Mouse (Mus musculus) embryo, embryonic 11 days (tissue): ENCODE results near the gene Gcnt2.
"Not testable (repeated sequence)": the region's sequence is repeated elsewhere in the genome, so short reads cannot be mapped to it uniquely, and the experiment has no call there.

ENCODE experiments used
- DNase-seq: peaks from one replicate; pipeline ENCODE4 v3.0.0-alpha.2; 2015

Gcnt2 gene

DNA sequence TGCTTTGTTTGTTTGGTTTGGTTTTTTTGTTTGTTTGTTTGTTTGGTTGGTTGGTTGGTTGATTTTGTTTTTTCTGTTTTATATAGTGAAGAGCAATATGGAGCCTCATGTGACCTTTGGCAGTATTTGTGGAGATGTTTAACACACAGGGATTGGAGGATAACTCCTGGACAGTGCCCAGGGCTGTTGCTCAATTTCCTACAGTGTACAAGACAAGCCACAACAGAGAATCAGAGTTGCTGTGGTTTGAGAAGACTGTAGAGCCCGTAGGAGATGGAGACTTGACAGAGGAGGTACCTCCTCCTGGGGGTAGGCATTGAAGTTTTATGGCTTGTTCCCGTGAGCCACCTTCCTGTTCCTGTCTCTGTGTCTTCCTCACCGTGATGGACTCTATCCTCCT lies 87.0 kb downstream of the Gcnt2 start:
- no peak for DNase-seq

DNA sequence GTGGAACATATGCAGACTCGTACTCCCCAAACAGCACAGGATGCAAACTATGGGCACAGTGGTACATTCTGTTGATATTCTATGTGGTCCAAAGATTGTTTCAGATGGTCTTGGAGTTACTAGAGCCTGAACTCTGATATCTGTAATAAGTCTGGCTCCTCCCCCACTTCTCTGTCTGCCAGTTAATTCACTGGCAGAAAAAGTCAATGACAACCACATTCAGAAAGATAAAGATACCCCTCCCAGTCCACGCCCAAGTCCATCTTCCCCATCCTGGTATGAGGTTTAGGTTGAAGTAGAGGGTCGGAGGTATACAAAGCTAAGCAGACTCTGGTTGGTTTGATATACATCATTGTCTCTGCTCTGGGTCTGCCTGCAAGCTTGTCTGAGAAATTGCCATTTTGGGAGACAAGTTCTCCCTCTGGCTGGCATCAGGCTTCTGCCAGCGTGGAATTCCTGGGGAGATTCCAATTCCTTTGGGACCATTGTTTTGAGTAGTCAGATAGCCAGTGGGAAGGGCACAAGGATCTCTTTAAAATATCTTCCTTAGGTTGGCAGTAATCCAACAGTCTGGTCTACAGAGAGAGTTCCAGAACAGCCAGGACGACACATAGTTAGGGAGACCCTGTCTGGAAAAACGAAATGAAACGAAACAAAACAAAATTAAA lies 88.1 kb downstream of the Gcnt2 start:
- no peak for DNase-seq

DNA sequence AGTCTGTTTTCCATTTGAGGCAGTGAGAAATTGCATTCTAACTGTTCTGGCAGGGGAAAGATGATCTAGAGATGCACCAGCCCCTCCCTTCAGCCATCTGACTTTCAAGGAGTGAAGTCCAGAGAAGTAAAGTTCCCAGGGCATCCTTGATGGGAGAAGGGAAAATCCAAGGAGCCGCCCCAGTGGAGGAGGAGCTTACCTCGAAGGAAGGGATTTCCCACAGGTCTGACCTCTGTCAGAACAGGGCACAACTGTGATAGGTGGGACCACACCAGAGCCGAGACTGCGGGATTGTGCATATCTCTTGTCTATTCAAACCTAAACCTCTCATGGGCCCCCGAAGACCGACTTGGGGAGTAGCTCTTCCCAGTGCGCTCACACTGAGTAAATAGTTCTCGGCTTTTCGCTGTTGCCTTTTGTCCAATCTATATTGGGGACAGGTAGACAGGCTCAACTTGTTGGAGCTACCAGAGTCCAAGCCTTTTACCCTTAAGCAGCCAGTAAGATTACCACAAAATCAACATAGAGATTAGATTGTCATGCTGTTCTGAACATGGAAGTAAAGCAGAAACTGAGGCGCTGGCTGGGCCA lies 91.9 kb downstream of the Gcnt2 start:
- no peak for DNase-seq

DNA sequence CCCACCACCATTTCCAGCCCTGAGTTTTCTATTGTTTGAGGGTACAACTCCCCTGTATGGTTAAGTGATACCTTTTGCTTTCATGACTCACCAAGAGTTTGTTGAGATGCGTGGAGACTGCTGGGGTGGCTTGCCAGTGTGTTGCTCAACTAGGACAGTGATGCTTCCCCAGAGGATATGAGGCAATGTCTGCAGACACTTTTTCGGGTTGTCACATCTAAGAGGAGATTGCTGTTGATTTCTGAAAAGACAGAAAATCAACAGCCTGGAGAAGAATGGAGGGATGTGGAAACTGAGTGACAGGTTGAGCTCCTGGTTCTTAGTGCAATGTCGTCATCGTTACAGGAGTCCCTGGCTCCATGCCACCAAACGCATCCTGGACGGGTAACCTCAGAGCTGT lies 93.7 kb downstream of the Gcnt2 start:
- no peak for DNase-seq

DNA sequence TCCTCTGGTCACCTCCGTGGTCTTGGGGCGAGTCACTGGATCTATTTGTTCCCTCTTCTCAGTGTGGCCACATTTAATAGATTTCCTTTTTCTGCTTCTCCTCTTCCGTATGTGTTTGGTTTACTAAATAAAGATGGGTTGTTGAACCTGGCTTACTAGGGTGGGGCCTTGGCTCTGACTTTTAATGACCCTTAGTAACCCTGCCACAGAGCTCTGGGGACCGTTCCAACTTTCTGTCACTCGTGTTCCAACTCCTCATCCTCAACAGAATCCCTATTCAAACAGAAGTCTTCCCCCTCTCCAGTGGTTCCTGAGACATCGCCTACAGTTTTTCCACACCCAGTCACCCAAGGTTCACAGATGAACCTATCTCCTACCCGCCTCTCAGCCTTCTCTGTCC lies 96.2 kb downstream of the Gcnt2 start:
- DNase-seq: no peak

- no peak for DNase-seq
These were observed 108.1 kb downstream of the Gcnt2 start for GRCm38 (mm10) chr13:40967609-40968008.

DNA sequence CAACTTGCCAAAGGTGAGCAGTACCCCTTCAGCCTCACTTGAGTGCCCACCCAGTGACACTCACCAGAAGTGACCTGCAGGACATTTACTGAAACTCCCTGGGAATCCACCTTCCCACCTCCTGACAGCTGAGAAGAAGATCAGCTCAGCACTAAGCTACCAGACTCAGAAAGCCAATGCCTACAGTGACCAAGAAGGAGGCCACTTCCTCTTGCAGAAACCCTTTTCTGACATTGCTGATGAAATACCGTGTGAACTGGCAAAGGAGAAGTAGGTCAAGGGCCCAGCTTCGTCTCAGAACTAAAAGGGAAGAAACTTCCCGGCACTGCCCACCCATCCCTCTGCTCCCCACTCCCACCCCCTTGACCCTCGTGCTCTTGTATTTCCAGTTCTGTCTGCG lies 109.0 kb downstream of the Gcnt2 start:
- DNase-seq: no peak

- no peak for DNase-seq
These were observed 110.3 kb downstream of the Gcnt2 start for GRCm38 (mm10) chr13:40969761-40970390.

DNA sequence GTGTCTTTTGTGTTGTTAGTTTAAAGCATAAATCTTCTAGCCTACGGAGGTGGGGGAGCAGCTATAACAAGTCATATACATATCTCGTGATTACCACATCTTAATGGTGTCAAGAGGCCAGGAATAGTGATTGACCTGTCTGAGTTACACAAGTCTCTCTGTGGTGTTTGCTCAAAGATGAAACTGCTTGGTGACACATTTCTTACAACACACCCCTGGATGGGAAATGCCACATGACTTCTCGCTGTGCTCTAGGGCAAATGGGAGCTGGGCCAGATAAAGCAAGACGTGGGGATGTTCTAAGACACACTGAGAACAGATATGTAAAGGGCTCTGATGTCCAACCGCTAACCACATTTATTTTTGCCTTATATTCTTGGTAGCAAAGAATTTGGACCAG lies 111.7 kb downstream of the Gcnt2 start:
- no peak for DNase-seq

- DNase-seq: no peak
These were observed 112.3 kb downstream of the Gcnt2 start for GRCm38 (mm10) chr13:40971831-40972230.

GRCm38 (mm10) chr13:40972976-40973375 lies 113.4 kb downstream of the Gcnt2 start:
- DNase-seq: no peak

GRCm38 (mm10) chr13:40977609-40978008 lies 118.1 kb downstream of the Gcnt2 start:
- DNase-seq: peak; percentile 72

- no peak for DNase-seq
These were observed 119.1 kb downstream of the Gcnt2 start for GRCm38 (mm10) chr13:40978652-40979051.

GRCm38 (mm10) chr13:40979321-40979720 lies 119.8 kb downstream of the Gcnt2 start:
- no peak for DNase-seq

DNA sequence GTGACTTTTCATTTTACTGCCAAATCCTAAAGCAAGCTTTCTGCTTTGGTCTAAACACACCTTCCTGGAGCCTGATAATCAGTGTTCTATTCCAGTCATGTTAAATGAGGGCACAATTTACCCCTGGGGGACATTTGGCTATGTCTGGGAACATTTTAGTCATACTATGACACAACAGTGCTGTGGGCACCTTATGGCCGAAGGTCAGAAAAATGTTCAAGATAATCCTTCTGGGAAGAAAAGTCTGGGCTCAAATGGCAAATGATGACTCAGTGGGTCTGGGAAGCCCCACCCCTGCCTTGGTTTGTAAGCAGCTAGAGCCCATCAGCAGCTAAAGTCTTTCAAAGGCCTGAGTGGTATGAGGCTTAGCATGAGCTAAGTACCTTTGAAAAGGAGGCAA lies 123.2 kb downstream of the Gcnt2 start:
- no peak for DNase-seq

DNA sequence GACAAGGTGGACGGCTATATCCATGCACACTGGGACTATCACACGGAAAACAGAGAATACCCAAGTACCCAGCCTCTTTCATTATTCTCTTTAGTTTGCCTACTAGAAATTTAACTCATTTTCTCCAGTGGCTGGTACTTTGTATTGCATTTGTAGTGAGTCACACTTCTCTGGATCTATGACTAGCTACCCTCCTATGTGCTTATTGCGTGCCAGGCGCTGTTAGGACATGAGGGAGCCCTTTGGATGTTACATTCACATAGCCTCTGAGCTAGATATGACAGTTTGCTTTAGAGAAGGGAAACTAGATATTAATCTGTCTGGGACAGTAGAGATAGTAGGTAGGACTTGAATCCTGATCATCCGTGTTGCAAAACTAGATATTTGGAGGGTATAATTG lies 126.5 kb downstream of the Gcnt2 start:
- DNase-seq: no peak

- DNase-seq: not testable (repeated sequence)
These were observed 128.2 kb downstream of the Gcnt2 start for GRCm38 (mm10) chr13:40987608-40988303.

DNA sequence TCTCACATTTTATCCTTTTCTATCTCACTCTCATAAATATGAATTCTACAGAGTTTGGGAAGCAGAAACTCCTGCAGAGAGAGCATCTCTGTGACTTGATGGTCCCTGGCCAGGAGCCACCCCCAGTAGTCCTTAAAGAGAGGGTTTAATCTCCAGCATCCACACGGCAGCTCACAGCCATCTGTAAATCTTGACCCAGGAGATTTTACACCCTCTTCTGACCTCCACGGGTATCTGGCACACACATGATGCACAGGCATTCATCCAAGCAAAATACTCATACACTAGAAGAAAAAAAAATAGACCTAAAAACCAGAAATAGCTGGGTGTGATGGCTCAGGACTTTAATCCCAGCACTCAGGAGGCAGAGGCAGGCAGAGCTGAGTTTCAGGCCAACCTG lies 128.9 kb downstream of the Gcnt2 start:
- DNase-seq: no peak

DNA sequence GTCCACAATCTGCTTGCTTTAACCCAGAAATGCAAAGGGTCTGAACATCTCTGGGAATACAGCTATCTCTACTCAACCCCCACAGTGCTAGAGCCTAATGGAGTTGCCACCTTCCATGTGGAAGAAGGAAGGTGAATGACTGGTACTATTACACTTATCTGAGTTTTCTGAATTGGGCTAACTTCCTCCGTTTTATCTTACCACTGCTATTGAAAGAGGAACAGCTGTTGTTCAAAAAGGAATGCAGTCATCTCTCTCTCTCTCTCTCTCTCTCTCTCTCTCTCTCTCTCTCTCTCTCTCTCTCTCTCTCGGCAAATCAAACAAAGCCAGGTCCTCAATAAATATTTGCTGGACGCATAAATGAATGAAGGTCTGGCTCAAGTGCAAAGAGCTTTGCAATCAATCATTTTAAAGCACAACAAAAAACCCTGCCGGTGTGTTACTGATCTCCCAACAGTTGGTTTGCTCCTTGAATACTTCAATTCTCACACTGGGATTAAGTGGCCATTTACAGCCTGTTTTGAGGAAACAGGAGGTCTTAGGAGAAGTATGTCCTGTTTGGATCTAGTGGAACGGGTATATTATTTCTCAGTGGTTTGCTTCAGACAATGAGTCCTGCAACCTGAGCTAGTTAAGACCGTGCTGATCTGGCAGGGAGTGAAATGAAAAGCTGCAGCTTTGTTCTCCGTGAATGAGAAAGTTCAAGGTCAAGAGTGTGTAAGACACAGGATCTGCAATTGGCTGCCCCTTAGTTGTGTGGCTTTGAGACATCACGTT lies 135.1 kb downstream of the Gcnt2 start:
- peak; percentile 45 for DNase-seq

DNA sequence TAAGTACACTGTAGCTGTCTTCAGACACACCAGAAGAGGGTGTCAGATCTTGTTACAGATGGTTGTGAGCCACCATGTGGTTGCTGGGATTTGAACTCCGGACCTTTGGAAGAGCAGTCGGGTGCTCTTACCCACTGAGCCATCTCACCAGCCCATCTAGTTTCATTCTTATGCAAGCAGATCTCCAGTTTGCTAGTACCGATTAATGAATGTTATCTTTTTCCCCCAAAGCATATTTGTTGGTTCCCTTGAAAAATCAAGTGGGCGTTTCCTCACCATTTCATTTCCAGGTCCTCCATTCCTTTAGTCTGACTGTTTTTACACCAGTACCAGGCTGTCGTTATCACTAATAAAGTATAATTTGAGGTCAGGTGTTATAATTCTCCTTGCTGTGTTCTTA lies 139.0 kb downstream of the Gcnt2 start:
- DNase-seq: not testable (repeated sequence)

- DNase-seq: peak; percentile 34
These were observed 140.8 kb downstream of the Gcnt2 start for GRCm38 (mm10) chr13:41000140-41000925.
